Mouse (Mus musculus) MEL-GATA-1-ER (cell line): ENCODE measurements around the gene BC030870.

Experiments
- DNase-seq: peaks from one replicate; pipeline ENCODE4 v3.0.0-alpha.2; 2012; ENCODE audit warnings: low read depth; ENCODE audit errors: extremely low read depth

The BC030870 gene

DNA sequence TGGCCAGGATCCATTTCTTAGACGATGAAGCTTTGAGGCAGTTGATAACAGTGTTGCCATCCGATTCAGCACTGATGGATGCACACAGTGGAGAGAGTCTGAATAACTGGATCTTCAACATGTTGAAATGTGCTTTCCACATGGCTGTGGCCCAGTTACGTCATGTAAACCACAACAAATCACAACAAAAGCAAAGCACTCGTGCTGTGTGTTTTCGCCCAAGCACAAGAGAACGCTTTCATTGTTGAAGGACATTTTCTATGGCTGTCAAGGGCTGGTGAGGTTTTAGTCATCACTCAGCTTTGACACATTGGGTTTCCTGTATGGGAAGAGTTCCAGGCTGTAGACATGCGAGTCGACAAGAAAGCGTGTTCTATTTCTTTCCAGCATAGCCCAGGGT is 48.6 kb downstream of the BC030870 start:
- no peak for DNase-seq

DNA sequence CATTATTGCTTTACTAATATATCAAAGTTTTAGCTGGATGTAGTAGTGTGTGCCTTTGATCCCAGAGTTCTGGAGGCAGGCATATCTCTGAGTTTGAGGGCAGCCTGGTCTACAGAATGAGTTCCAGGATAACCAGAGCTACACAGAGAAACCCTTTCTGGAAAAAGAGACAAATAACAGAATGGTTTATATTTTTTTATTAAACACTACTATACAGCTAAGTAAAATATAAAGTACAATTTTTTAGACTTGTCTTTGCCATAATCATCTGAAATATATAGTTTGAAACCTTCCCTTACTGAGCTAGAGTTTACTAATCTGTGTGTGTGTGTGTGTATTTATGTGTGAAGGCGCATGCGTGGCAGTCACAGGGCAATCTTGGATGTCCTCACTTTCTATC is 54.6 kb downstream of the BC030870 start, which contains the start of gene Gm10663:
TSS of gene Gm10663 (plus strand) at position 301 of the 400 bp plus-strand sequence.
- DNase-seq: no peak

DNA sequence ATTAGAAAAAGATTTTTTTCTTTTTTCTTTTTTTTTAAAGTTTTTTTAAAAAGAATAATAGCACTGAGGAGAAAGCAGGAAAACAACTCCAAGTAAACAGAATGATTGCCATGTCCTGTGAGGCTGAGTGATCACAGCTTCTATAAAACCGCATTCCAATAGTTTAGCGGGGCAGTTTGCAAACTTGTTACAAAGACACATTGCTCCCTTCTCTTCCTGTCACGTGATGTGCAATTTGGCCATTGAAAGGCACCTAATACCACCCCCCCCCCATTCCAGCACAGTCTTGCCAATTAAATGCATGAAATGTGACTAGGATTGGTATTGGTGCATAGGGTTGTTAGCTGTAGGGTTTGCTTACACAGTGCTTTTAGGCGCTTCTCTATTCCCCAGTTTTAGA is 58.4 kb downstream of the BC030870 start:
- no peak for DNase-seq

DNA sequence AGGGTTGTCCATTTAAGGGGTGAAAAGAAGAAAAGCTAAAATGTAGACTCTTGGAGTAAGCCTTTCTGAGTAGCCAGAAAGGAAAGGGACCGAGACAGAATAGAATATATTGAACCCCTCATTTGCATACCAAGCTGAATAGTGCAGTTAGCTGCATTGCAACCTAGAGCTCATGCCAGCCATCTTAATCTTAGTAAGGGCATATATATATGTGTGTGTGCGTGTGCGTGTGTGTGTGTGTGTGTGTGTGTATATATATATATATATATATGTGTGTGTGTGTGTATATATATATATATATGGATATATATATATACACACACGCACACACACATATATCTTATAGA is 60.9 kb downstream of the BC030870 start:
- DNase-seq: no peak

DNA sequence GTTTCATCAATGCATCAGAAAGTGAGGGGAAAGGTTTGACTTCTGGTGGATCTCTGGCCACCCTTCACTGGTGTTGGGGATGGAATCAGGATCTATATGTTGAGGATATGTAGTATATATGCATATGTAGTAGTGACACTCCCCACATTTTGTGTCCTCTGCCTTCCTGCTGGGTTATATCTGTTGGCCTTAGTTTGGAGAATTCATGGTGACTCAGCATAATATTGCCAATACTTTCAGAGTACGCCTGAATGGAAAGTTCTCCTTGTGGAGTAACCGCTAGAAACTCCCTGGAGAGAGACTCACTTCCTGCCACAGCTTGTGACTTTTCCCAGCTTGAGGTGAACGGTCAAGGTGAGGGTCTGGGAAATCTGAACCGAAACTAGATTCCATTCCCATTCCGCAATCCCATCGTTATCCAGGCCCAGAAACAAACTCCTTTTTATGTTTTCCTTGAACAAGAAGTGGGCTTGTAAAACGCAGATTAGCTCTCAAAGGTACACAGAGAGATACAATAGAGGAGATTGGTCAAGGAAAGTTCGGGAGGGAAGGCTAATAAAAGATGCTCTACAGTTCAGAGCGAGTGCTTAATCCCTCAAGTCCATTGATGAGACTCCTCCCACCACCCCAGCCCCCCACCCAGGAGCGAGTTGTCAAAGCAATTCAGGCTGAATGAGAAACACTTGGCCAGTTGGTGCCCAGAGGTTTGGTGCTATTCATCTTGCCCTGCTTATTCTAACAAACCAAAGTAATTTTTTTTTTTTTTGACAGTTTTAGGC is 61.5 kb downstream of the BC030870 start:
- DNase-seq: no peak

DNA sequence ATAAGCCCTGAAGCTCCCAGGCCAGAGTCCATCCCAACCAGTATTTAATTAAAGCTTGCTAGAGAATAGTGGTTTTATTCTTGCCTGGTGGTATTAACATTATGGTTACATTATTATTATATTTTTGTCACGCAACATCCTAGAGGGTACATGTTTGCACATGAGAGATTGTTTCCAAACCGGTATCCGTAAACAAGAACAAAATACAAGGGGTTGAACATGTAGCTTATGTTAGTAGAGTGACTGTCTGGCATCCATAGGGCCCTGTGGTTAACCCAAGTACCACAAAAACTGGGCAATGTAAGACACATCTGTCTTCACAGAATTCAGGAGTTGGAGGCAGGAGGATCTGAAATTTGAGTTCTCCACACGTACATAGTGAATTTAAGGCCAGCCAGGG is 62.3 kb downstream of the BC030870 start:
- no peak for DNase-seq

DNA sequence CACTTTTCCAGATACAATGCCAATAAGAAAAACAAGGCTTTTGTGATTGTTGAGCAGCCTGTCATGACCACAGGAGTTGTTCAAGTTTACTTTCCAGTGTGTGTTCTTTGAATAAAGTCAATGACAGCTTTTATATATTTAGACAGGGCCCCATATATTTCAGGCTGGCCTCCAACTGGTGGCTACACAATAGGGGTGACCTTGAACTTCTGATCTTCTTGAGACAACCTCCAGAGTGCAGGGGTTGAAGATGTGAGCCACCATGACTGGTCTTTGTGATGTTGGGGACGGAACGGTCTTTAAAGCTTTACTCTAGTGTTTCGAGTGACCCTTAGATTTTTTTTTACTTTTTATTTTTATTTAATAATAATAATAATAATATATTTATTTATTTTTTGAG is 63.7 kb downstream of the BC030870 start:
- DNase-seq: no peak

DNA sequence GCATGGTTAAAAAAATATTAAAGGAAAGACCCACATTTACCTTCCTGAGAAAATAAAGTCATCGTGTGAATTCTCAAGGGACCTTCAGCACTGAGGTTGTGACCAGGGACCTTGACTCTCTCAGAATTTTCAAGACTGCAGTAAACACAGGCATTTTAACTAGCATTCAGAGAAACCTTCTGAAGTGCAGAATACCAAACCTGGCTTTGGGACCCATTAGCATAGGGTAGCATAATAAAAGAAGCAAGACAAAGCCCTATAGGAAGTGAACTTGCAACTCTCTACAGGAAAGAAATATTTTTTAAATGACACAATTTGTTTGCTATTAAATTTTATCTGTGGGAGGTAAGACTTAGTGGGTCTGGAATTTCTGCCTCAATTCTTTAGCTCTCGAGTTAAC is 65.3 kb downstream of the BC030870 start:
- DNase-seq: no peak

DNA sequence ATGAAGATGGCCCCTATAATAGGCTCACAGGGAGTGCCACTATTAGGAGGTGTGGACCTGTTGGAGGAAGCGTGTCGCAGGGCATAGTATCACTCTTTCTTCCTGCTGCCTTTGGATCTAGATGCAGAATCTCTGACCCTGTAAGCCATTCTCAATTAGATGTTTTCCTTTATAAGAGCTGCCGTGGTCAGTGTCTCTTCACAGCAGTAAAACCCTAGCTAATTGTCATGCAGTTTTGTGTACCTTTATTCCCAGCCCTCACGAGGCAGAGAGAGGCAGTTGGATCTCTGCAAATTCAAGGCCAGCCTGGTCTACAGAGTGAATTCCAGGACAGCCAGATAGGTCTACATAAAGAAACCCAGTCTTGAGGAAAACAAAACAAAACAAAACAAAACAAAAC is 67.2 kb downstream of the BC030870 start:
- no peak for DNase-seq

DNA sequence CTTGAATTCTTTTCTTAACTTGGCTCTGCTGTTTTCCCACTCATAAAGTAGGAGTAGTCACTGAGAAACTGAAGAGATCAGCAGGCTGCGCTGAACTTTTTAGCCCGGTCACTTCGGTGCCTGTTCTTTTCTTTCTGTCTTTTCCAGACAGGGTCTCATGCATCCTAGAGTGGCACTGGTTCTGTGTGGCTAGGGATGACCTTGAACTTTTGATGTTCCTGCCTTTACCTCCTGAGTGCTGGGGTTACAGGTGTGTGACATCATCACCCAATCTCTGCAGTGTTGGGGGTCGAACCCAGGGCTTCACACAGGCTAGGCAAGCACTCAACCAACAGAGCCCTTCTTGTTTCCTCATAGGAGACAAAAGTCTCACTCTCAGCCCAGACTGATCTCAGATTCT is 72.6 kb downstream of the BC030870 start:
- DNase-seq: no peak

DNA sequence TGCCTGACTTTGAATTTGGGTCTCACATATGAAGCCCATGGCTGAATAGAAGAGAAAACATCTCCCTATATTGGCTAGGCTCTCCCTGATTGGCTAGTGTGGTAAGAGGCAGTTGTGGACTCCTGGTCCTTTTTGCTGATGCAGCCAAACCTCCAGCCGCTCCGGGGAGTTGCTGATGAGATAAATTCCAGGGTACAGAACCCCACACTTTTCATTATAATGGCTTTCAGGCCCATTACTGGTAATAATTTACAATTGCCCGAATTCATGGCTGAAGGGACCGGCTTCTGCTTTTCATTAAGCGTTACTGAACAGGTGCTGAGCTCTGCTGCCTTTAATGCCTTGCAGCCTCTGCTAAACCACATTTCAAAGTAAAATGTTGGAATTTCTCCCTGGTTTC is 75.4 kb downstream of the BC030870 start:
- no peak for DNase-seq

DNA sequence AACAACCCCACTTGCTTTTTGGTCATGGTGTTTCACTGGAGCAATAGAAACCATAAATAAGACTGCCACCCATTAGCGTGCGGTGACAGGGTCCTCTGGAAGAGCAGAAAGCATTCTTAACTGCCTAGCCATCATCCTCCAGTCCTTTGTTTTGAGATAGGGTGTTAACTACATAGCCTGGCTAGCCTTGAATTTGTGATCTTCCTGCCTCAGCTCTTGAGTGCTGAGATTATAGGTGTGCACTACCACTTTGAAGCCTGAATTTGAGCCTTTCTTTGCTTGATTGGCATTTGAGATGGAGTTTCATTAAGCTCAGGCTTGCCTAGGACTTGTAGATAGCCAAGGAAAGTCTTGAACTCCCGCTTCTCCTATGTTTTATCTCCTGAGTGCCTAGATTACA is 75.8 kb downstream of the BC030870 start:
- DNase-seq: no peak

DNA sequence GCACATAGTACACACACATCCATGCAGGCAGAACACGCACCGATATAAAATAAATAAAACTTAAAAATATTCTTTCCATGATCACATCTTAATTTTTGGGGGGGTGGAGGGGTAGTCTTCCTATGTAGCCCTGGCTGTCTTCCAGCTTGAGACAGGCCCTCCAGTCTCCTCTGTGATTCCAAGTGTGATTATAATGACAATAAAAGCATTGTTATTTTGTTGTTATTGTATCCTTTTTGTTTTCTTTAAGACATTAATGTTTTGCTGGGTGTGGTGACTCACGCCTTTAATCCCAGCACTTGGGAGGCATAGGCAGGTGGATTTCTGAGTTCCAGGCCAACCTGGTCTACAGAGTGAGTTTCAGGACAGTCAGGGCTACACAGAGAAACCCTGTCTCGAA is 81.6 kb downstream of the BC030870 start:
- no peak for DNase-seq

DNA sequence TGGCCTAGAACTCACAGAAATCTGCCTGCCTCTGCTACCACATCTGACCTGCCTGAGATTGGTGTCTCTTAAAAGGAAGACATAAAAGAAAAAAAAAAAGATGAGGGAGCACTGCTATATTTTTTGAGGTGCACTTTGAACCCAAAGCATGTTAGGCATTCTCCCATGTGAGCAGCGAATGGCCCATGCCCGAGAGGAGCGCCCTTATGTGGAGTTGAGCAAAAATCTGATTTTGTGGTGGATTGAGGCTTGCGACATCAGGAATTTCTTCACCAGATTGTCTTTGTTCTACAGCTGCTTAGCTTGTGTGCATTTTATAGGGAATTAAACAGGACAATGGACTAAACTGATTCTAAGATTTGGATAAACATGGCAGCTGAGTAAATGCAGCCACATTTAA is 82.2 kb downstream of the BC030870 start:
- DNase-seq: no peak

DNA sequence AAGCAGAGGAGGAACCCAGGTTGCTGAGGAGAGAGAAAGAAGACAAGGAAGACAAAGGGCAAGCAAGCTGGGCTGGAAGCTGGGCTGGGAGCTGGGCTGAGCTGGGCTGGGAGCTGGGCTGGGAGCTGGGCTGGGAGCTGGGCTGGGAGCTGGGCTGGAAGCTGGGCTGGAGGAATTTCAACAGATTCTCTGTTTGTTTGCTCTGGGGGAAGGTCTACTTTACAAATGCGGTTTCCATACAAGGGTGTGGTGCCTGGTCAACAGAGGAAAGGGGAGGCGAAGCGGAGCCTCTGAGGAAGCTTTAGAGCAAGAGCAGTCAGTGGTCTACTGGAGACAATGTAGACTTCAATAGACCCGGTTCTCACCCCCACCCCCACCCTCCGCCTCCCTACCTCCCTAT is 82.8 kb downstream of the BC030870 start:
- DNase-seq: no peak

DNA sequence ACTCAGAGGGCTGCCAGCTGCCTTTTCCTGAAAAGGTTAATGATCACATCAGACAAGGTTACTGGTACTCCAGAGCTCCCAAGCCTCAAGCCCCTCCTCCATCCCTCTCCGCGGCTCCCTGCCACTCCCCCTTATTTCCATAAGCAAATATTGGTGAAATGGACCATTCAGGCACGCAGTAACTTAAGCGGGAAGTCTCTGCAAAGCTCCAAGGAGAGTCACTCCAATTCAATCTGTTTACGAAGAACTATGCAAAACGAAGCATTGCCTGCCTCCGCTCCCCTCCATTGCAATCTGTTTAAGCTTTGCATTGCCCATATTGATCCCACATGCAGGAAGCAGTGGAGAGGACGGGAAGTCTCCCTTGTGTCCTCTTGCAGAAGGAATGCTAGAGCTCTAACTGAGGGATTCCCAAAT is 92.2 kb downstream of the BC030870 start, which contains the start of gene Apela:
TSS of gene Apela (minus strand) at position 220 of the 417 bp plus-strand sequence.
- no peak for DNase-seq
